Mouse (Mus musculus) thymus, postnatal 14 days (tissue): Measurements from ENCODE around the gene Rab25.

Source experiments
- DNase-seq: peaks from one replicate; pipeline ENCODE4 v3.0.0; 2021

Rab25 gene

GRCm38 (mm10) chr3:88541622-88542401, 6.3 kb downstream of the Rab25 start:
- no peak for DNase-seq

- no peak for DNase-seq
Observed at GRCm38 (mm10) chr3:88540085-88540484, 8.0 kb downstream of the Rab25 start.

- no peak for DNase-seq
Observed at GRCm38 (mm10) chr3:88539397-88539796, 8.7 kb downstream of the Rab25 start.

GRCm38 (mm10) chr3:88538271-88539145, 9.6 kb downstream of the Rab25 start:
- no peak for DNase-seq

- no peak for DNase-seq
Observed at GRCm38 (mm10) chr3:88537146-88537545, 11.0 kb downstream of the Rab25 start.

GRCm38 (mm10) chr3:88536103-88536930, 11.8 kb downstream of the Rab25 start:
- peak; percentile 26 for DNase-seq

- no peak for DNase-seq
Observed at GRCm38 (mm10) chr3:88535527-88535926, 12.6 kb downstream of the Rab25 start.

- DNase-seq, result no peak
Observed at GRCm38 (mm10) chr3:88535005-88535404, 13.1 kb downstream of the Rab25 start.

GRCm38 (mm10) chr3:88533706-88534105, 14.4 kb downstream of the Rab25 start:
- DNase-seq, result no peak

GRCm38 (mm10) chr3:88532689-88533511, 15.2 kb downstream of the Rab25 start:
- peak; percentile 54 for DNase-seq

- DNase-seq, result no peak
Observed at GRCm38 (mm10) chr3:88532299-88532674, 15.8 kb downstream of the Rab25 start, which contains the start of gene Mex3a. Mex3a (plus strand) TSS chr3:88532395.

- peak; percentile 97 for DNase-seq
Observed at GRCm38 (mm10) chr3:88531348-88532298, 16.5 kb downstream of the Rab25 start.

GRCm38 (mm10) chr3:88530082-88530864, 17.8 kb downstream of the Rab25 start:
- DNase-seq, result peak; percentile 28

GRCm38 (mm10) chr3:88529204-88530000, 18.7 kb downstream of the Rab25 start:
- DNase-seq, result no peak

- DNase-seq, result no peak
Observed at GRCm38 (mm10) chr3:88528646-88529045, 19.5 kb downstream of the Rab25 start.

GRCm38 (mm10) chr3:88527565-88527964, 20.5 kb downstream of the Rab25 start:
- DNase-seq, result peak; percentile 23

GRCm38 (mm10) chr3:88526157-88527131, 21.7 kb downstream of the Rab25 start:
- DNase-seq, result peak; percentile 84

GRCm38 (mm10) chr3:88525021-88525420, 23.1 kb downstream of the Rab25 start:
- DNase-seq, result no peak
